In genomic region chr14:17484866-17485265, GRCm38 (mm10) we compare ENCODE assay signal across 12 mouse cellular contexts.
"Had no signal": no experiment of that assay in that cellular context is flagged by ENCODE, and none has a peak within 500 bp of the region (broad histone marks: within the 10 kb centered on the region; RNA-seq: fewer than 3 reads in every experiment).

No protein-coding gene starts in this region.

- DNase-seq: retina, postnatal 1 day; right cerebral cortex, adult 18-20 months; right cerebral cortex, postnatal 14 days; right cerebral cortex, postnatal 25 days; right cerebral cortex, postnatal 4 days; spleen, adult 18-20 months; thymus, adult 18-20 months; thymus, adult 2 months; thymus, postnatal 14 days; thymus, postnatal 25 days; thymus, postnatal 36 days; thymus, postnatal 4 days had no signal
